Mouse (Mus musculus) adrenal gland, postnatal 0 days (tissue): Measurements from ENCODE around the gene Sgk1. TPM values are rescaled to one million over a fixed set of nuclear protein-coding genes. Genes with fewer than 3 reads are reported as not detected.

Experiments used
- polyA plus RNA-seq: library from polyadenylated mRNA; unstranded; fragments of >200 nt; fragmentation: Nextera tagmentation; extraction: Ambion mirVana; gene quantifications from 2 replicates; pipeline ENCODE4 v1.2.1, GENCODE M21; 2015

Gene Sgk1
- 40.2 and 89.2 TPM in 2 replicates for polyA plus RNA-seq

GRCm38 (mm10) chr10:21882184-21883081 is at the start of gene Sgk1:
Sgk1 (plus strand) TSS chr10:21882184.

Other genes with a start within 250 kb of the Sgk1 start
- not detected in 2 replicates for gene 4930444G20Rik, start 185.9 kb downstream of the Sgk1 start, polyA plus RNA-seq